13 mouse cellular contexts compared by ENCODE assay signal in the genomic region with DNA sequence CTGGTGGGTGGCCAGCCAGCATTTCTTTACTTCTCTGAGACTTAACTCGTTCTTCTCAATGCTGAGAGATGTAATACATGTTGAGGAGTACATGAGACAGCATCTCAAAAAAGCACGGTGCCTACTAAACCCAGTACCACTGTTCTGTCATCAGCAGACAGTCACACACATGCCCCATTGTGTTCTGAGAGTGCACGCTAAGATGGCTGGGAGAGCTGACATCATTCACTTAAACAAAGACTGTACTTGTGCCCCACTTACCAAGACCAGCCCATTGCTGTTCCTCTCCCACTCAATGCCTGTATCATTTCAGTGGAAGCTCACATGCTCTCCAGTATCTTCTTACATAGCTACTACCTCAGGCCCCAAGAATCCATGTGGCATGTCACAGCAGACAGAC.
DNase-seq lines count a peak whose midpoint lies in the region; ATAC-seq and TF ChIP-seq lines count a peak whose summit lies in the region.
"Had no signal": no experiment of that assay in that cellular context is flagged by ENCODE, and none has a peak within 500 bp of the region (broad histone marks: within the 10 kb centered on the region; RNA-seq: fewer than 3 reads in every experiment).

No protein-coding gene starts in this region.

- H3K27ac ChIP-seq in cerebellum, adult 2 months (ENCODE audit: insufficient read depth, low read length), result peak overlapping the region; percentile 19; the same call in 1 of the 2 replicates
- no peak overlapping the region for H3K27ac ChIP-seq in lung, embryonic 14.5 days (ENCODE audit: low read depth)
- H3K27ac ChIP-seq in hindbrain, postnatal 0 days, result 0 out of 2 replicates have a peak overlapping the region, but pooled peaks have one; percentile 17
- H3K27ac ChIP-seq: kidney, embryonic 15.5 days; limb, embryonic 15.5 days had no signal

- ATAC-seq in lung, embryonic 14.5 days (ENCODE audit: insufficient read depth), result peak; percentile 52; the same call in 1 of the 2 replicates
- ATAC-seq in hindbrain, postnatal 0 days, result peak; percentile 86
- ATAC-seq in monocyte, adult 5-6 weeks (replicated peaks; ENCODE audit: insufficient number of reproducible peaks, low FRiP score, low TSS enrichment, poor library complexity, severe bottlenecking), result no peak

- H3K27me3 ChIP-seq in cerebellum, adult 2 months (ENCODE audit: control insufficient read depth, insufficient read depth, low read length), result no peaks in the 10 kb centered on the region
- no peaks in the 10 kb centered on the region for H3K27me3 ChIP-seq in lung, embryonic 14.5 days (ENCODE audit: insufficient read depth, low read length)
- no peaks in the 10 kb centered on the region for H3K27me3 ChIP-seq in hindbrain, postnatal 0 days (ENCODE audit: insufficient read depth, low read length)
- H3K27me3 ChIP-seq: heart, embryonic 12.5 days; kidney, embryonic 15.5 days; limb, embryonic 15.5 days had no signal

- H3K9me3 ChIP-seq in lung, embryonic 14.5 days (ENCODE audit: low read depth, low read length), result no peaks in the 10 kb centered on the region
- no peaks in the 10 kb centered on the region for H3K9me3 ChIP-seq in hindbrain, postnatal 0 days (ENCODE audit: low read length)
- H3K9me3 ChIP-seq: kidney, embryonic 15.5 days; limb, embryonic 15.5 days had no signal

- H3K4me3 ChIP-seq in cerebellum, adult 2 months (replicated peaks; ENCODE audit: insufficient read depth, low read depth, low read length), result no peak overlapping the region
- no peak overlapping the region for H3K4me3 ChIP-seq in lung, embryonic 14.5 days (ENCODE audit: low read depth, low read length)
- no peak overlapping the region for H3K4me3 ChIP-seq in hindbrain, postnatal 0 days (ENCODE audit: low read length)
- H3K4me3 ChIP-seq: heart, embryonic 12.5 days; kidney, embryonic 15.5 days; limb, embryonic 15.5 days had no signal

- no peak for TF ChIP-seq CTCF in cerebellum, adult 2 months (IDR thresholded peaks at IDR 0.05; ENCODE audit: borderline replicate concordance, insufficient read depth, low read depth, low read length)
- TF ChIP-seq CTCF in lung, embryonic 14.5 days (IDR thresholded peaks at IDR 0.05; ENCODE audit: low read depth), result no peak
- TF ChIP-seq CTCF in hindbrain, postnatal 0 days (IDR thresholded peaks at IDR 0.05; ENCODE audit: low read depth), result no peak

- H3K9ac ChIP-seq in lung, embryonic 14.5 days, result no peak overlapping the region
- no peak overlapping the region for H3K9ac ChIP-seq in hindbrain, postnatal 0 days (replicated peaks; ENCODE audit: low read length)
- H3K9ac ChIP-seq: heart, embryonic 12.5 days; kidney, embryonic 15.5 days; limb, embryonic 15.5 days had no signal

- peaks cover 3% of the 10 kb centered on the region; the same call in 1 of the 2 replicates for H3K4me1 ChIP-seq in cerebellum, adult 2 months (ENCODE audit: control insufficient read depth, insufficient read depth, low read length)
- H3K4me1 ChIP-seq in lung, embryonic 14.5 days (ENCODE audit: insufficient read depth), result no peaks in the 10 kb centered on the region
- H3K4me1 ChIP-seq in hindbrain, postnatal 0 days (ENCODE audit: insufficient read depth, low read length), result 0 out of 2 replicates have a peak, but pooled peaks cover 6% of the 10 kb centered on the region
- H3K4me1 ChIP-seq: kidney, embryonic 15.5 days had no signal

- no peak for TF ChIP-seq POLR2A in cerebellum, adult 2 months (IDR thresholded peaks at IDR 0.05; ENCODE audit: borderline replicate concordance, insufficient read depth, low read length)

- 41% methylated on average over 3 of the region's 3 CpGs for WGBS in cerebellum, adult 2 months
- 46% methylated on average over 3 of the region's 3 CpGs for WGBS in lung, embryonic 14.5 days
- WGBS in hindbrain, postnatal 0 days, result 35% methylated on average over 3 of the region's 3 CpGs

- no peaks in the 10 kb centered on the region for H3K36me3 ChIP-seq in lung, embryonic 14.5 days (ENCODE audit: insufficient read depth)
- no peaks in the 10 kb centered on the region for H3K36me3 ChIP-seq in hindbrain, postnatal 0 days (ENCODE audit: insufficient read depth, low read length)
- H3K36me3 ChIP-seq: heart, embryonic 12.5 days; kidney, embryonic 15.5 days; limb, embryonic 15.5 days had no signal

- no peak overlapping the region for H3K4me2 ChIP-seq in lung, embryonic 14.5 days
- no peak overlapping the region for H3K4me2 ChIP-seq in hindbrain, postnatal 0 days (ENCODE audit: low read depth, low read length)
- H3K4me2 ChIP-seq: heart, embryonic 12.5 days; kidney, embryonic 15.5 days; limb, embryonic 15.5 days had no signal

- peak in 1 of 2 experiments; percentile 9 for DNase-seq in cerebellum, adult 2 months
- DNase-seq in cerebellum, postnatal 14 days, result no peak
- no peak for DNase-seq in lung, embryonic 14.5 days
- DNase-seq in lung, postnatal 10 days, result no peak
- no peak for DNase-seq in hindbrain, postnatal 0 days (ENCODE audit: low spot score)
- peak; percentile 94 for DNase-seq in retina, postnatal 1 day
- DNase-seq in adipocyte (ENCODE audit: low spot score), result no peak
- DNase-seq: adrenal gland, adult 2 months; cerebellum, adult 11-12 months had no signal
